Mouse (Mus musculus) gastrocnemius, postnatal 25 days (tissue): ENCODE measurements at regions not wholly inside any gene's neighbourhood (a gene's known extent, or its start where the extent isn't known, plus 50 kb on each side); places are given as distances from the start of the nearest gene placed in this dataset.
"Not testable (repeated sequence)": the region's sequence is repeated elsewhere in the genome, so short reads cannot be mapped to it uniquely, and the experiment has no call there.

ENCODE experiments used
- DNase-seq: peaks from one replicate; pipeline ENCODE4 v3.0.0; 2022

DNA sequence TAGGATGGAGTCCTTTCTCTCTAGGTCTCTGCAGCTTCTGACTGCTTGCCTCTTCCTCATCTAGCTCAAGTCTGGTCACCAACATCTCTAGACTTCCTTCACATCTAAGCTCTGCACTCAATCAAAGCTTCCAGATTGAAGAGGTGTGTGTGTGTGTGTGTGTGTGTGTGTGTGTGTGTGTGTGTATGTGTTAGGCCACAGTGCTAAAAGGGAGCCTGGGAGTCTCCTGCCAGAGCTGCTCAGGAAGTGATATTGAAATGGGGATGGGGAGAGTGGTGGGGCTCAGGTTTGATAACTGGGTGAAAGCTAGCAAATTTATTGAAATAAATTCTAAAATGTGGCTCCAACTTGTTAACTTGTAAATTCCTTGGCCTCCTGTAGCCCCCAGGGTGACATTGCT, 73.3 kb downstream of the Gm31371 start:
- DNase-seq: not testable (repeated sequence)

DNA sequence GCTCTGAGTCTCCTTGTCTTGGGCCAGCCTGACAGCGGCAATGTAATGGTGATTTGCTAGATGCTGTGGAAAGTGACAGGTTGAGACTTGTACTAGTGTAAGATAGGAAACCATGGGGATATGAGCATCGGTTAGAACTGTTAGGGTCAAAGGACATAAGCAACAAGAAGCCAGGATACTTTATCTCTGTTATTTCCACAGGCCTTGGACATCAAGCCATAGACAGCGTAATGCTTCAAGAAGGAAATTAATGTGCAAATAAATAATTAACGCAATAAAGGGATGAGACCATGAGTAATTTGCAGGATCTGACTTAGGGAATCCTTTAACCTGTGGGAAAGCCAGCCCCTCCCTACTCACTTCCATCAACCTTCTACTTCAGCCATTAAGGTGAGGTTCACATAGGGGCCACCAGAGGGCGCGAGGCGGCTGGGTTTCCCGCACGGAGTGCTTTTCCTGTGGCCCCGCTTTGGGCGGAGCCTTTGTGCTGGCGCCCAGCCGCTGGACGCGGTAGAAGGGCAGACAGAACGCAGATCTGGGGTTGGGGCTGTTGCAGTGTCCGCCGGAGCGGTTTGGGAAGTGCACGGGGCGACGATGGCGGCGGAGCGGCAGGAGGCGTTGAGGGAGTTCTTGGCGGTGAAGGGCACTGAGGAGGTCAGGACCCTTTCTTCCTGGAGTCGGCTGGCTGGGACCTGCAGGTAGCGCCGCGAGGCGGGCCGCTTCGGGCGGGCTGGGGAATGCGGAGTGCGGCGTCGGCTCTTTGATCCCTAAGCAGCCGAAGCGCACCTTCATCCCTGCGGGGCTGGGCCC, 76.5 kb downstream of the Gm31371 start:
- DNase-seq: peak; percentile 38

DNA sequence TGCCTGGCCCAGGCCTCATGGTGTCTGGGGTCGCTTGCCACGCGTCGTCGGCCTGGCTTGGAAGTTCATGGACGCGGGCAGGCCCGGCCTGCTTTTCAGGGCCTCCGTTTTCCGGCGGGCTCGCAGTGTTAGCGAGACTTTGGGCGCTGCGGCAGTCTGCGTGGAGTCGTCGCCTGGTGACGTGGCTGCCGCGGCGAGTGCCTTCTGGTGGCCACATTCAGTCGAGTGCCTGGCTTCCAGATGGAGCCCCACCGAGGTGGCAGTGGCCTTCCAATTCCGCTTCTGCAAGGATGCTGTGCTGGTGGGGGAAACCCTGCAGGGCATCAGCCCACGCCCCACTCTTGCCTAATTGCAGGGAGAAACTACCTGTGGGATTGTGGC, 77.1 kb downstream of the Gm31371 start:
- not testable (repeated sequence) for DNase-seq

DNA sequence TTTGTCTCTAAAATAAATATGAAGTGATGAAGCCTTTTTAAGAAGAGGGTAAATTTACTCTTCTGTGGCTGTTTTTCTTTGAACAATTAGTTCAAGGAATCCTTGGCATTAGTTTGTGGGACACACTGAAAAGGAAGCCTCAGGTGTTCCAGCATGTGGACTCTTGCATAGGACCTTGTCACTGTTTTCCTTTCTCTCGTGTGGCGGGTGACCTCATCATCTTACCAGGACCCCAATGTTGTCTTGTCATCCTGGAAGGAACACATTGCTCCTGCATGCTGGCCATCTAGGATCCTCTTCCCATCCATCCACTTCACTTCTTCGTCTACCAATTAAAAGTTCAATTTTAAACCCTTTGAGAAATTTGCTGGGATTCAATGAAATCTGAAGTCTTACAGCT, 104.9 kb downstream of the Gm31371 start:
- peak; percentile 32 for DNase-seq

DNA sequence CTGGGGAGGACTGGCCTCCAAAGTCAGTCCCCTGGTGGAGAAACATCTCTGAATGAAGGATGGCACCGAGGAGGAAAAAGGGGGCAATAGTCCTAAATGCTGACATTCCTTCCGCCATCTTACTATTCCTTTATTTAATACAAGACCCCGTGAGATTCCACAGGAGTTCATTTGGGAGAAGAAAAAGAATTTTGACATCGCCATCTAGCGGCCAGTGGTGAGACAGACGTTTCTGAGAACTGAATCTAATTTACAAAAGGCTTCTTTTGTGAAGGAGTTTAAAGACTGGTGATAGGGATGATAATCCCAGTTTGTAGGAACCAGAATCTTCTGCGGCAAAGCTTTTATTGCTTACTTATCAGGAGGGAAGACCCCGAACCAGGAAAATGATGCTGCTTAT, 107.8 kb downstream of the Gm31371 start:
- not testable (repeated sequence) for DNase-seq

DNA sequence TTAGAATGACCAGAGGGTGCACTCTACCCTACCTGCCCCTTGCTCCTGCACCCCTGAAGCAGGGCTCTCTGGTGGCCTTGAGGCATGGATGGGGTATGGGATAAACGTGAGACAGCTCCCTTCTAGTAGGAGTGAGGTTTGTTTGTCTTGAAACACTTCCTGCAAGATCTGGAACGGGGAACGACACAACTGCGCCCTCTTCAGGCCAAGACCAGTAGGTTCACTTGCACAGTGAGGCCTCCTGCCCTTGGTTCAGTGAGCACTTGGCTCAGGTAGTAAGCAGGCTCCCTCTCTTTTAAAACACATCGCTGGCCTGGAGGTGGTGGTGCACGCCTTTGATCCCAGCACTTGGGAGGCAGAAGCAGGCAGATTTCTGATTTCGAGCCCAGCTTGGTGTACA, 110.1 kb downstream of the Gm31371 start:
- not testable (repeated sequence) for DNase-seq

DNA sequence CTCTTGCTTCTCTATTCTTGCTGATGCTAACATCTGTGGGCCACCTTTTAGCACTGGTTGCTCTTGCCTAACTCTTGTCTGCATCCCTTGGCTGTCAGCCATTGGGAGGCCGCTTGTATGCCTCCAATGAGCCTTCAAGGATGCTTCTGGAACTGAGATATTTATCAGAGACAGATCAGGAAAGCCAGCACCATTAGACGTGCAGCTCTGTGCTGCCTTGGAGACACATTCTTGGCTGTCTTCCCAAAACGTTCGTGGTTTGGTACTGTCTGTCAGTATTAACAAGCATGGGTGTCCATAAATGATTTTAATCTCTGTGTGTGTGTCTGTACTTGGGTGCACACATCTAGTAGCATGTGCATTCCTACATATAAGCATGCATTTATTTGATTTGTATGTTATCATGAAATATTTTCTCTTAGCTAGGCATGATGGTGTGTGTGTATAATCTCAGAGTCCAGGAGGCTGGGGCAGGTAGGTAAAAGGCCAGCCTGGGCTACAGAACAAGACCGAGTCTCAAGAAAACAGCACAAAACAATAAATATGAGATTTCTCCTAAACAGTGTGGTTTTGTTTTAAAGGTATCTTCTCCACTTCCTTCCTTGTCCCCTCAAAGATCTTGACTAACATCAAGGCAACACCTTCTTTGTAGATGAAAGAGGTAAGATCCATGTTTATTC, 111.4 kb downstream of the Gm31371 start:
- not testable (repeated sequence) for DNase-seq

DNA sequence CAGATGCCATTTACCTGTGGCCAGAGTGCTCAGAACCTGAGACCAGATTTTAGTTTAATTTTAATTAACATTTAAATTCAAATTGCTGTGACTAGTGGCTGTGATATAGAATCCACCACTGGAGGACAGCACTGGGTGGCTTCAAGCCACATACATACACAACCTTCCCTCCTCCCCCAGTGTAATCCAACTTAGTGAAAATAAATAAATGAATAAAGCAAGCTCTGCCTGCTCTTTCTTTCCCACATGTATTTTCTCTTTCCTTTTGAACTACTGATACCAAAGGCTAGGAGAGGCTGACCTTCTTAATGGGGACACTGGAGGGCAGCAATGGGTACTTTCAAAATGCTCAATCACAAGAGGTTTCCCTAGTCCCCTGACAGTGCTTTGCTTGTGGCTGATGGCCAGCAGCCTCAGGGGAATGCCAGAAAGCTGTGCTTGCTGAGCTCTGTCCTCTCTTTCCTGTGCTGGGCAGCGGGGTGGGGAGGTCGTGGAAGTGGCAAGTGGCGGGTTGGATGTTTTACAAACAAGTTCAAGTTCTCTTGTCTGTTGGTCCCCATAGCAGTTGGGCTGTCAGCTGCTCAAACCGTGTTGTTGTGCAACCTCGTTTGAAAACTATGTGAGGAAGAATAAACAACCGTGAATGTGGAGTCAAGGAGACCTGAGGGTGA, 112.4 kb downstream of the Gm31371 start:
- DNase-seq: not testable (repeated sequence)

DNA sequence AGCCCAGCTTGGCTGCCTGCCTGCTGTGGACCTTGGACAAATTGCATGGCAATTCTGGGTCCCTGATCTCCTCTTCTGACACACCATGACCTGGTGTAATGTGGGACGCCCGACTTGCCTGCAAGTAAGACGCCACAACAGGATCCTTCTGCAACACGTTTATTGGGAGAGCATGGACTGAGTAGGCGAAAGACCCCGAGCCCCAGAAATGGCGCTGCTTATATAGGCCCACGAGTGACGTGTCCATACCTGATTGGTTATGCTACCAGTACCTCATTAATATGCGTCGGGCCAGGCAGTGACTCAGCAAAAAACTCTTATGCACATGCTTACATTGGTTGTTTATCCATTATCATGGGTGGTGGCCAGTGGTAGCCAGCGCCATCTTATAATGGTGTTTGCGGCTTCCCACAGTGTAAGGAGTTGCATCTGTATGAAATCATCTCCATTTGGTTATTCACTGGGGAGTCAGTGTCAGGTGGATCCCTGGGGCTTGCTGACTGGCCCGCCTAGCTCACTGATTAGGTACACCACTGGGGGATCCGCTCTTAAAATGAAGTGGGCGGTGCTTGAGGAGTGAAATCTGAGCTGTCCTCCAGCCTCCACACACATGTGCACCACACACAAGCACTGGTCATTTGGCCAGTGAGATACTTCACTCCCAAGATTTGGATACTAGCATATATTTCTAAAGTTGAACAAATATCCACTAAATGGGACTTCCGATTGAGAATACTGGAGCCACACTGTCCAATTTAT, 113.1 kb downstream of the Gm31371 start:
- DNase-seq: peak; percentile 43

DNA sequence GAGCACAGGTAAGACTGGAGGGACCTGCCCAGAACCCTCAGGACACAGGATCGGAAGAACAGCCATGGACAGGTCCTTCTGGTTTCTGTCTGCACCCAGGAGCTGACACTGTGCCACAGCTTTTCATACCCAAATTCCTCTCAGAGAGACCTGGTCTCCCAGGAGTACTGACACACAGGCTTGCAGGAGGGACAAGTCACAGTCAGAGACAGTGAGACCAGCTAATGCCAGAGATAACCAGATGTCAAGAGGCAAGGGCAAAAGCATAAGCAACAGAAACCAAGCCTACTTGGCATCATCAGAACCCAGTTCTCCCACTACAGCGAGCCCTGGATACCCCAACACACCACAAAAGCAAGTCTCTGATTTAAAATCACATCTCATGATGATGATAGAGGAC, 122.3 kb downstream of the Gm31371 start:
- DNase-seq: not testable (repeated sequence)

DNA sequence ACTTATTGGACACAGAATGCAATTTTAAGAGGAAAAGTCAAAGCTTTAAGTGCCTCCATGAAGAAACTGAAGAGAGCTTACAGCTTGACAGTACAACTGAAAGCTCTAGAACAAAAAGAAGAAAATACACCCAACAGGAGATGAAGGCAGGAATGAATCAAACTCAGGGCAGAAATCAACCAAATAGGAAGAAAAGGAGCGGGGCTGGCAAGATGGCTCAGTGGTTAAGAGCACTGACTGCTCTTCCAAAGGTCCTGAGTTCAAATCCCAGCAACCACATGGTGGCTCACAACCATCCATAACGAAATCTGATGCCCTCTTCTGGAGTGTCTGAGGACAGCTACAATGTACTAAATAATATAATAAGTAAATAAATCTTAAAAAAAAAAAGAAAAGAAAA, 124.8 kb downstream of the Gm31371 start:
- DNase-seq: peak; percentile 15

DNA sequence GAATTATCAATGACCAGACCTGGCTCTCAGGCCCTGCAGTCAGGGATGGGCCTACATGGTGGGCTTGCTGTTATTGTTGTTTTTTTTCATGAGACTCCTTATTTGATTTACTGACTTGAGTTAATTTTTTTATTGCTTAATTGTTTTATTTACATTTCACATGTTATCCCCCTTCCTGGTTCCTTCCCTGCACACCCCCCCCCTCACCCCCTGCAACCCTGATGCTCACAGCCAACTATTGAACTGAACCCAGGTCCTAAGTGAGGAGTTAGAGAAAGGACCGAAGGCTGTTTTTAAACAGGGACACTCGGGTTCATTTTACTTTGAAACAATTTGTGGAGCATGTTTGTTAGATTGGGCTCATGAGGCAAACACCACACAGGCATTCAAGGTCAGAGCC, 126.9 kb downstream of the Gm31371 start:
- DNase-seq: not testable (repeated sequence)

DNA sequence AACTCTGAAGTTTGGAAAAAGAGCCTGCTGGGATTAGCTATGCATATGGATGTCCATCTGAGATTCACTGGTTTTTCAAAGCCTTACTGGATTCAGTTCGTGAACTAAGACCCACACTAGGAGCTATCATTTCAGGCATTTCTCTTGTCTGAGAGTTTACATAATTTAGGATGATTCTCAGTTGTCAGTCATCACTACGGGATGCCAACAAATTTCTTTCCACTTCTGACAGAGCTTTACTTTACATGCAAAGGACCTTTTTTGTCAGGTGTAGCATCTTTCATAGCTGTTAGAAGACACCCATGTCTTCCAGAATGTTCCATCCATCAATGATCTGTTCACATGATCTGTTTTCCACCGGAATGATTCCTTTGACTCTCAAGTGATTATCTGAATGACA, 154.4 kb downstream of the Gm31371 start:
- not testable (repeated sequence) for DNase-seq

DNA sequence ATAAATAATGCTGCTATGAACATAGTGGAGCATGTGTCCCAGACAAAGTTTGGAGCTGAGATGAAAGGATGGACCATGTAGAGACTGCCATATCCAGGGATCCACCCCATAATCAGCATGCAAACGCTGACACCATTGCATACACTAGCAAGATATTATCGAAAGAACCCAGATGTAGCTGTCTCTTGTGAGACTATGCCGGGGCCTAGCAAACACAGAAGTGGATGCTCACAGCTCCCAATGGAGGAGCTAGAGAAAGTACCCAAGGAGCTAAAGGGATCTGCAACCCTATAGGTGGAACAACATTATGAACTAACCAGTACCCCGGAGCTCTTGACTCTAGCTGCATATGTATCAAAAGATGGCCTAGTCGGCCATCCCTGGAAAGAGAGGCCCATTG, 194.9 kb downstream of the Gm31371 start:
- not testable (repeated sequence) for DNase-seq

DNA sequence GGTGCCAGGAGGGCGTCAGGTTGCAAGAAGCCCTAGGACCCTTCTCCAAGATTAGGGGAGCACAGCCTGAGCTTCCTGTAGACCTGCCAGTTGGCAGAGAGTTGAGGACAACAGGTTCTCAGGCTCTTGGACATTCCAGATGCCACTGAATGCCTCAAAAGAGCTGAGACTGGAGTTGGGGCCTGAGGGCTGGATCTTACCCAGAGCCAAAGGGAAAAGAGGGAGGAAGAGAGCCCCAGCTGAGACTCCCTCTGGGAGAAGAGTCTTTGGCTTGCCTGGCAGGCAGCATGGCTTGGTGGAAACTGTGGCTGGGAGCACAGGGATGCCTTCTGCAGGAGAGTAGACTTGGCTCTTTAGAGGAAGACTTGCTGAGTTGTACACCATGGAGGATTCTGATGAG, 197.0 kb downstream of the Gm31371 start:
- DNase-seq: peak; percentile 5

DNA sequence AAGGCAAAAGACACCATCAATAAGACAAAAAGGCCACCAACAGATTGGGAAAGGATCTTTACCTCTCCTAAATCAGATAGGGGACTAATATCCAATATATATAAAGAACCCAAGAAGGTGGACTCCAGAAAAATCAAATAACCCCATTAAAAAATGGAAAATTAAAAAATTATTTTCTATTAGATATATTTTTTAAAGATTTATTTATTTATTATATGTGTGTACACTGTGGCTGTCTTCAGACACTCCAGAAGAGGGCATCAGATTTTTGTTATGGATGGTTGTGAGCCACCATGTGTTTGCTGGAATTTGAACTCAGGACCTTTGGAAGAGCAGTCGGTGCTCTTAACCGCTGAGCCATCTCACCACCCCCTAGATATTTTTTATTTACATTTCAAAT, 199.2 kb downstream of the Gm31371 start:
- DNase-seq: not testable (repeated sequence)

DNA sequence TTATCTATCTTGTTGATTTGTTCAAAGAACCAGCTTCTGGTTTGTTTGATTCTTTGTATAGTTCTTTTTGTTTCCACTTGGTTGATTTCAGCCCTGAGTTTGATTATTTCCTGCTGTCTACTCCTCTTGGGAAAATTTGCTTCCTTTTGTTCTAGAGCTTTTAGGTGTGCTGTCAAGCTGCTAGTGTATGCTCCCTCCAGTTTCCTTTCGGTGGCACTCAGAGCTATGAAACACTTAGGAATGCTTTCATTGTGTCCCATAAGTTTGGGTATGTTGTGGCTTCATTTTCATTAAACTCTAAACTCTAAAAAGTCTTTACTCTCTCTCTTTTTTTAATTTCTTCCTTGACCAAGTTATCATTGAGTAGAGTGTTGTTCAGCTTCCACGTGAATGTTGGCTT, 204.0 kb downstream of the Gm31371 start:
- DNase-seq: not testable (repeated sequence)

DNA sequence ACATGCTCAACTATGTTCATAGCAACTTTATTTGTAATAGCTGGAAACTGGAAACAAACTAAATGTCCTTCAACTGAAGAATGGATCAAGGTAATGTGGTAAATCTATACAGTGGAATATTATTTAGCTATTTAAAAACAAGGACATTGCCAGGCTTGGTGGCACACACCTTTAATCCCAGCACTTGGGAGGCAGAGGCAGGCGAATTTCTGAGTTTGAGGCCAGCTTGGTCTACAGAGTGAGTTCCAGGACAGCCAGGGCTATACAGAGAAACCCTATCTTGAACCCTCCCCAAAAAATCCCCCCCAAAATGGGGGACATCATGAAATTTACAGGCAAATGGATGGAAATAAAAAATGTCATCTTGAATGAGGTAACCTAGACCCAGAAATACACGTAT, 213.6 kb downstream of the Gm31371 start:
- peak; percentile 3 for DNase-seq

DNA sequence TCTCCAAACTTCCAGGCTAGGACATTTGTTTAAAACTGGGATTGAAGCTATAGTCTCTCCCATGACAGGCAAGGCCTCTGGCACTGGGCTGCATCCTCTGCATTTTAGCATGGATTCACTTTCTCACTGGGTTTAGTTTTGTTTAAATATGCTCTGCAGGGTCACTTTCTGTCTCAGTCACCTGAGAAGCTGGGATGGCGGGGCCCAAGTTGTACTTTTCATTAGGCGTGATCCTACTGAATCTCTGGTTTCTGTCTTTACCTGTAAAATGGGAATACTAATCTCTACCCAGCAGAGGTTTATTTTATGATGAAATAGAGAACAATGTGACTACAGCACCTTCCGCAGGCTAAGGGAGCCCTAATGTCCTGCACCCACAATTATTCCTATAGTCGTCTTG, 216.4 kb downstream of the Gm31371 start:
- peak; percentile 4 for DNase-seq

DNA sequence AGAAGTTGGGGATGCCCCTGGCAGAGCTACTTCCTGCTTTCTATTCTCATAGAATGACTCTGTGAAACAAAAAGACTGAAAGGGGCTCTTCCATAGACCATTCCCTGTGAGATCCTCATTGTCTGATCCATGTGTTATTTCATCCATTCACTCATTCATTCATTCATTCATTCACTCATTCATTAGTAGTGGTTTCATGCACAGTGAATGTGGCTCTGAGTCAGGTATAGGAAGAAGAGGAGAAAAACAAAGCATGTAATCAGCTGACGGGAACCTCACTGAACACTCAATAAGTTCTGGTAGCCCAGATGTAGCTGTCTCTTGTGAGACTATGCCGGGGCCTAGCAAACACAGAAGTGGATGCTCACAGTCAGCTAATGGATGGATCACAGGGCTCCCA, 217.0 kb downstream of the Gm31371 start:
- DNase-seq: not testable (repeated sequence)

DNA sequence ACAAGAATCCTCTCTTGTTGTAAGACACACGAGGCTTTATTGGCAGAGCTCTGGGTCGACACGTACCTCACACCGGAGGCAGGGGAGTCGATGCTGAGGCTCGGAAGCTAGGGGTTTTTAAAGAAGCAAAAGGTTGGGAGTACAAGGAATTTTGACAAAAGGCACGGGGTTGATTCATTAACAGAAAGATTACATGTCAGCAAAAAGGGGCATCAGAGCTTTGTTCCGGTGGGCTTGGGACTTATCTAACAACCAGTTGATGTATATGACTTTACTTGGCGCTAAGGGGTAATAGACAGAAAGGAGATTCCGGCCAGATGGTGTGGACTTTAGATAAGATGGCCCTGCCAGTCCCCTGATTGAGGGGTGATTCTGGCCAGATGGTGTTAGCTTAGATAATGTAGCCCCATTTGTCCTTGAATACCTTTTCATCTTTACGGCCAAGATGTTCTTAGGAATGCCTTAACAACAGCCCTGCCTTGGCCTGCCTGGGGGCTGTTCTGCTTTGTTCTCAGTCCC, 218.3 kb downstream of the Gm31371 start:
- peak; percentile 3 for DNase-seq
